Mouse (Mus musculus) left cerebral cortex, postnatal 4 days (tissue): Measurements from ENCODE around the gene Kif26b. TPM values are rescaled to one million over a fixed set of nuclear protein-coding genes. Genes with fewer than 3 reads are reported as not detected.
A peak's percentile ranks its signal among the peaks of the same experiment; 100 is the strongest.

Experiments
- DNase-seq: peaks from one replicate; pipeline ENCODE4 v3.0.0-alpha.2; 2022
- intact Hi-C: fragments of 180-260 bp; cut with DNase I; formaldehyde crosslinking; loops from one replicate; pipeline ENCODE4 v1.15.1; 2025
- total RNA-seq, 2 experiments: library from RNA; stranded (reverse); gene quantifications; 2 replicates each; pipeline ENCODE4 v1.2.3; 2021

Gene Kif26b
- total RNA-seq, 2 experiments from 2014 or later: 44.1 to 49.3 TPM

DNA sequence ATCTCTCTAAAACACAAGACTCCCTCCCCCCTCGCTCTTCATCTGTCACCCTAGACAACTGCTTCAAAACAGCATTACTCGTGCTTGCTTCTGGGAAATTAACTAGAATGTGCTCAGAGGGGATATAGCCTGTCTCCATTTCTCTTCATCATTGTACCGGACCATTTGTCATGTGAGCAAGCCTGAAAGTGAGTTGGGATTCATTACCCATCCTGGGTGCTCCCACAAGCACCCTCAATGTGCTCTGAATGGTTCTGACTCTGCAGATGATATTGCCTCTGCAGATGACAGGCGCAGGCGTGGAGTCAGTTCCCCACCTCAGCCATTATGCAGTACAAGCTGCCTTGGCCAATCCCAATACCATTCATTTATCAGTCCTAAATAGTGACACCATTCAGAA is 357.7 kb downstream of the Kif26b start:
- DNase-seq: no peak

DNA sequence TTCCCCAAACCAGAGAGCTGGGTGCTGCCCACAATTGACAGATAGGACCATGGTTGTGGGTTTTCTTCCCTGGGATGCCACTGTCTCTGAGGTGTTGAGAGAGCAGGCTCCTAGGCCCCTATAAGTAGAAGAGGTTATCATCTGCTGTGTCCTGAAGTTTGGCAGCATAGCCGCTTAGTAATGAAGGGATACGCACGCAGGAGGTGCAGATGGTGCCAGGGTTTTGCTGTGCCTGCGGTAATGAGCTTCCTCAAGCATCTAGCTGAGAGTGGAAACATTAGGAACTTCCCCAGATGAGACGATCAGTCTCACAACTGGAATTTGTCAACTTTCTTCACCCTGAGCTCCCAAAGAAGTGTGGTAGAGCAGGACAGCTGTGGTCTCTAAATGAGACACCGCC is 363.5 kb downstream of the Kif26b start:
- no peak for DNase-seq
- intact Hi-C loops: no loop called here

More for the DNA sequence above, 357.7 kb downstream of the Kif26b start:
- intact Hi-C loops: no loop called here

DNA sequence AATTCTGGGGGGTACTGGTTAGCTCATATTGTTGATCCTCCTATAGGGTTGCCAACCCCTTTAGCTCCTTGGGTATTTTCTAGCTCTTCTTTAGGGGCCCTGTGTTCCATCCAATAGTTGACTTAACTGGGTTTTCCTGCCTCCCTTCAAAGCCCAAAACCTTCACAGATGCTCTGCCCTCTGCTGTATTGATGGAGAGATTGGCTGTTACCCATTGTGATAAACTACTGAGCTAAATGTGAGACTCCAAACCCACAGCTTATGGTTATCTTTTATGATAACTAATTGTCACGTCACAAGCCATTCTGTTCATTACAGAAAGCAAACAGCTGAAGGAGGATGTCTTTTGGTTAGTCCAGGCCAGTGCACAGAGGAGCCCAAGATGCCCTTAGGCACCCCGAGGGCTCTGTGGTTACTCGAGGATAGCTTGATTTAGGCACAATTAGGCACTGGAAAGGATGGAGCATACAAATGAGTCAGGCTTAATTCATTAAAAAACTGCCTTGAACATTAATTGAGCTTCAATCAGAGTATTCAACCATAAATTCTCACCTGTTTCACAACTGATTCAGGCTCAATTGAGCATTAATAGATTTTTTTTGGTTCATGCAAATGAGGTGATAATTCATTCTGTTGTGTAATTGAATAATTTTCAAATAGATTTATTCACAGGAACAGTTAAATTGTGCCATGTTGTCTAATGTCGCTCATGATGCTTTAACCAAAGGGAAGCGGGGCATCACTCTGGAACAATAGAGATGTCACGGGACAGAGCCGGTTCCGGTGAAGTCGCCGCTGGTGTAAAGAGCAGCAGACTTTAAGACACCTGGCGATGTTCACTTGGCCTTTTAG is 364.5 kb downstream of the Kif26b start:
- DNase-seq: no peak
- intact Hi-C loops: no loop called here

DNA sequence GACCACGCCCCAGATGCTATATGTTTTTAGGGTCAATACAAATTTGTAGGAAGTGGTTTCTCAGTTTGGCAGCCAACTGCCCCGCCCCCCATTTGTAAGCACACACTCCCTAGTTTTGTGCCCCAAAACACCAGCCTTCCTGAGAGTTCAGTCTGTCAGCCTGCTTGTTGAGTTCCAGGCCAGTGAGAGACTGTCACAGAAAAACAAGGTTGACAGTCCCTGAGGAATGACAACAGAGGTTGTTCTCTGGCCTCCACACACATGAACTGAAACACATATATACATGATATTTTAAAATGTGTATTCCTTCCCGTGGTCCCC is 365.1 kb downstream of the Kif26b start:
- DNase-seq: no peak
- intact Hi-C loops: no loop called here

DNA sequence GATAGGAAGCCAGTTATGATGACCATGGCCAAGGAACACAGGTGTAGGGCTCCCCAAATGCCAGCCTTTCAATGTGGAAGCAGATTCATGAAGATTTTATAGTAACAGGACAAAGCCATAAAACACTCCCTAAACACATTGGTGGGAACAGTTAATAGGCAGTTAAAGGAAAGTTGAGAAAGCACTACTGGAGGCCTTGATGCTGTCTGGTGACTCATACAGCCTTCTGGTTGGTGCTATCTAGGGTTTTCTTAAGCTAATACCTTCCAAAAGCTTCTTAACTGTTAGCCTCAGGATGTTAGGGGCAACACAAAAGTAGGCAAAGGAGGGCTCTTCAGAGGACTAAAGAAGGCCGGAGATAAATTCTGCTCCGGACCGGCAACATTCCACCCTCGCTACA is 366.7 kb downstream of the Kif26b start:
- DNase-seq: no peak
- intact Hi-C loops: no loop called here

DNA sequence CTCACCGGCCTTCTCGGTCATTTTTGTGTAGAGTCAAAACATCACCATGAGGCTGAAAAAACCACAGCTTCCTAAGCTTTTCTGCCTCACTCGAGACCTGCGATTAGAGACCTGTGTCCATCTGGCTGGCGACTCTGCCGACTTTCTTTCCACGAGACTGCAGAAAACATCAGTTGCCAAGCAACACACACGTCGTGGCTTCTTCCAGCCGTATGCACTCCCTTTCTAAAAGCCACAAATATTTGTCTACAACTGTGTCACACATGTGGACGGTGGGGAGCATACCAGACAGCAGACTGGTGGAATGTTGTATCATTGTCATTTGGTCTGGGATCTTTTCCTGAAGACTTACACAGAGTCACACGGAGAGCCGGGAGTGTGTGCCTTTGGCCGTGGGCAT is 382.0 kb downstream of the Kif26b start:
- DNase-seq: no peak
- intact Hi-C loops: no loop called here

DNA sequence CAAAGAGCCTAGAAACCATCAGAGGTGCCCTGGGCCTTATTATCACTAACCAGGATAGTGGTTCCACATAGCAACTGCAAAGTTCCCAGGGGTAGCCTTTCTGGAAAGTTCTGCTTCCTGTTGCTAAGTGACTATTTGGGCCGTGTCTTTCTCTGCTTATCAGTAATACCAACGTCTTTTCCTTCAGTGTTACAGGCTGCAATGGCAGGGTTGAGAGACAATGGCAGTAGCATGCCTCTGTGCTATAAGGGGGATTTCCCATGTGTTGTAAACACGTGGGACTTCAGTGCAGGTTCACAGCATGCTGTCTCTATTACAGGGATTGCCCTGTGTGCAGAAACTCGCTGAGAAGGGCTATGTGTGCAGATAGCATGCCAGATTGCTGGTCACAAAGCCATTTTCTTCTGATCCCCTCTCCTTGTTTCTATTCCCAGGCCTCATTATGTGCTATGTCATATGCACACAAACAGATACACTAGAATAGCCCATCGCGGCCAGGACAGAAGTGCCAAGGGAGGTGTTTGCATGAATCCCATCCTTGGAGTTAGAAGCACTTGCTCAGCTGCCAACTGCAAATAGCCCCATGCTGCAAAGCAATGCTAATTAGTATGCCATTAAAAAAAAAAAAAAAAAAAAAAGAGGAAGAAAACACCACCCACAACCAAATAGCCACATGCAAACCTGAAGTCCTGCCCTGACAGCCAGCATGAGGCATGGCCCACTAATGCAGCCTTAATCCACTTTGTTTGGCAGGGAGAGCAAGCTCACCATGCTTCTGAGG is 384.2 kb downstream of the Kif26b start:
- no peak for DNase-seq
- intact Hi-C loops: no loop called here

DNA sequence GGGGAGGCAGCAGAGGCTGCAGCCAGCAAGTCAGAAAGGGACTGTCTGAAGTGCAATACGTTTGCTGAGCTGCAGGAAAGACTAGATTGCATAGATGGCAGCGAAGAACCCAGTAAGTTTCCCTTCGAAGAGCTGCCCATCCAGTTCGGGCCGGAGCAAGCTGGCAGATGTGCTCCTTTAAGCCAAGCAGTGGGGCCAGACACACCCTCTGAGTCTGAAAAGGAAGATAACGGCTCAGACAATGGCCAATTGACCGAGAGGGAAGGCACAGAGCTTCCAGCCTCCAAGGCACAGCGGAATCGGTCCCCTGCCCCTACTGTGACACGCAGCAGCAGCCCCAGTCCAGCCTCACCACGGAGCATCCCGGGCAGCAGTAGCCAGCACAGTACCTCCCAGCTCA is 386.1 kb downstream of the Kif26b start:
- intact Hi-C loops: no loop called here
- no peak for DNase-seq

DNA sequence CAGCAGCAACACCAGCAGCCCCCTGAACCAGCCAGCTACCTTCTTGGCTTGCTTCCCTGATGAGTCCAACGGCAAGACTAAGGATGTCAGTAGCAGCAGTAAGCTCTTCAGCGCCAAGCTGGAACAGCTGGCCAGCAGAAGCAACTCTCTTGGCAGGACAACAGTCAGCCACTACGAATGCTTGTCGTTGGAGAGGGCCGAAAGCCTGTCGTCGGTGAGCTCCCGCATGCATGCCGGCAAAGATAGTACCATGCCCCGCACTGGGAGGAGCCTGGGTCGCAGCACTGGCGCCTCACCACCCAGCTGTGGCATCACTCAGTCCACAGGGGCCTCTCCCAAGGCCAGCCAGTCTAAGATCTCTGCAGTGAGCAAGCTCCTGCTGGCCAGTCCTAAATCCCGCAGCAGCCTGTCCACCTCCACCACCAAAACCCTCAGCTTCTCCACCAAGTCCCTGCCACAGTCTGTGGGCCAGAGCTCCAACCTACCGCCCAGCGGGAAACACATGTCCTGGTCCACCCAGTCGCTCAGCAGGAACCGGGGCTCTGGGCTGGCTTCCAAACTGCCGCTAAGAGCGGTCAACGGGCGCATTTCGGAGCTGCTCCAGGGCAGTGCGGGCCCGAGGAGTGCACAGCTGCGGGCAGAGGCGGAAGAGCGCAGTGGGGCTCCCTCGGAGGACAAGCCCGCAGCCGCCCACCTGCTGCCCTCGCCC is 388.4 kb downstream of the Kif26b start:
- intact Hi-C loops: no loop called here
- peak; percentile 49 for DNase-seq

DNA sequence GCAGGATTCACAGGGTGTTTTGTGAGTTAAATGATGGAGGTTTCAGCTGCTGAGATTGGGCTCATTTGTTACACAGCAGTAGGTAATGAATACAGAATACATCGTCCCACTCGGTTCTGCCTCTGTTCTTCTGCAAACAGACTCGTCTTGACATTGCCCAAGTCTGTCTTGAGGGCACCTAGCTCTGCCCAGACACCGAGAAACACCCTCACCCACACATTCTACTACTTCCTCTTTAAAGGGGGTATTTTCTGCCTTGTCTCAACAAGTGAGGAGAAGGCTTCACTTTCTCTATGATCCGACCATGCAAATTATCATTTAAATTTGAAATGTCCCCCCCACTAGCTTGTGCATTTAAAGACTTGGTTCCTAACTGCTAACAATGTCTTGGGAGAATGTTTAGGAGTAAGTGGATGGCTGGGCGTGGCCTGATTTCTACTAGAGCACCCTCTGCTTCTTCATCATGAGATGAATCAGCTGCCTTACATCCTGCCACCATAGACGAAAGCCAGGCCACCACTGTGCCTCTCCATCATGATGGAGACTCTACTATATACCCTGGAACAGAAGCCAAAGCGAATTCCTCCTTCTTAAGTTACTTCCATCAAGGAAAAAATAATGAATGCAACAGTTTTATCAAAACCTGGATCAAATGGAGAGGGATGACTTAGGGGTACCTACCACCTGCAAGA is 395.7 kb downstream of the Kif26b start:
- DNase-seq: no peak
- intact Hi-C loops: no loop called here

DNA sequence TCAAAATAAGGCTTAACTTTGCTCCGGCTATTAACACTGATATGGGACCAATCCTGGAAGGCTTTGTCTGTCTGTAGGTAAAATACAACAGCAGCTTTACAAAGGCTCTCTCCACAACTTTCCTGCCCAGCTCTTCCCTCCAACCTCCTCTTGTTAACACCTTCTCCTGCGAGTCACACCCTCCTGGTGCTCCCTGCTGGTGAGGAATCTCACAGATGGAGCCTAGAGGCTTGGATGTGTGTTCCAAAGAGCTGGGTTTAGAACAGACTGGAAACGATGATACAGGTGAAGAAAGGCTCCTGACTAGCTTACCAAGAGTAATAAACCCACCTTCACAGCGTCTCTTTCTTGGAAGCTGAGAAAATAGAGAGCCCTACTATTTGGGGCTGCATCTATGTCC is 400.6 kb downstream of the Kif26b start:
- intact Hi-C loops: no loop called here
- no peak for DNase-seq

DNA sequence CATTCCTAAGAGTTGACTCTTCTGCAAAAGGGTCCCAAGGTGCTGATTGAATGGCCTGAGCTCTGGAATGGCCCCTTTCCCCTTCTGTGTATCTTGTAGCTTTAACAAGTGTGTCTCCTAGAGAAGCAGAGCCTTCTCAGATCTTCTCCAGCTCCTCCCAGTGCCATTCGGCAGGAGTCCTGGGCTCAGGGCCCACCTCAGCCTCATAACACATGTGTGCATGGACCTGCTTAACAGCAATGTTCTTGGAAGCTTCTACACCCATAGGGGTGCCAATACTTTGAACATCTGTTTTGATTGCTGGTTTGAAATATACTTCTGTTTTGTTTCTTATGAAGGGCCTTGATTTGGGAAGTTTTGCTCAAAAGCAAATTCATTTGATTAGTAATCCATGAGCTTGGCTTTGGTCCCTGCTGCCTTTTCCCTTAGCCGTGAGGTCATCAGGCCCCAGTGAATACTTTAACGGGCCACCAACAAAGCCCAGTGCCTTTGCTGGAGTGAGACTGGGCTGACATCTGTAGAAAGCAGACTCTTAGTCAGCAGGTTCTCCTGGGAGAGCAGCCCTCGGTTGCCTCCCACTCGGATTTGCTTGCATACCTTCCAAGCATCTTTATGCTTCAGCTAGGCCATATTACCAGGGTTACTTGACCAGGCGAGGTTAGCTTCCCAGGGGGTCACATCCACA is 405.2 kb downstream of the Kif26b start:
- DNase-seq: no peak
- intact Hi-C loops: no loop called here

DNA sequence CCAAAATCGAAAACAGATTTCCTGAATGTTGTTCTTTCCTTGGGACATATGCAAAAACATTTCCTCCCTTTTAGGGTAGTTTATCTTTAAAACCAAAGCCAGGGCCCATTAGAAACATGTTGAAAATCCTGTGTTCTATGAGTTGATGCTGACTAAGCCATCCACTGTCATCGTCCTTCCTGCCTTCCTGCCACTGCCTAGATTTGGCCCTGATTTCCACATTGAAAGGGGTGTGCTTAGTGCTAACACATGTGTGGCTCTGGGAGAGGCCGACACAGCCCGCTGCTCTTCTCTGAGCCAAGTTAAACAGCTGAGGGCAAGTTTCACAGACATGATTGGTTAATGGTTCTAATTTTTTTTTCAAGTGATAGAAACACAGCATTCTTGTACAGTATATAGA is 407.5 kb downstream of the Kif26b start:
- DNase-seq: no peak
- intact Hi-C loops: no loop called here

DNA sequence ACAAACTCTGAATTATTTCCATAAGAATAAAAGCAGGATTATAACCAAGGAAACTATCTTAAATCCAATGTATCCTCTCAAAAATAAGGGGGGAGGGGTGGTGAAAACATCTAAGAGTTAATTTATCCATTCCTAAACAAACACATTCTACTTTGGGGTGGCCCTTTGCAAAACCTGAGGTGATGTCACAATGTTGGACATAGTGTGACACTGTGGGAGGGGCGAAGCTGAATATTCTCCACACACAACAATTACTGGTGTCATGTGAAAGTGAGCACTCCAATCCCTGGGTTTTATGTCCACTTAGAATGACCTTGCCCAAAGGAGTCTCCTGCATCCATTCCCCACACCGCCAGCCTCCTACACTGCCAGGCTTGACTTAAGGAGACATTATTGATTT is 408.1 kb downstream of the Kif26b start:
- DNase-seq: no peak

DNA sequence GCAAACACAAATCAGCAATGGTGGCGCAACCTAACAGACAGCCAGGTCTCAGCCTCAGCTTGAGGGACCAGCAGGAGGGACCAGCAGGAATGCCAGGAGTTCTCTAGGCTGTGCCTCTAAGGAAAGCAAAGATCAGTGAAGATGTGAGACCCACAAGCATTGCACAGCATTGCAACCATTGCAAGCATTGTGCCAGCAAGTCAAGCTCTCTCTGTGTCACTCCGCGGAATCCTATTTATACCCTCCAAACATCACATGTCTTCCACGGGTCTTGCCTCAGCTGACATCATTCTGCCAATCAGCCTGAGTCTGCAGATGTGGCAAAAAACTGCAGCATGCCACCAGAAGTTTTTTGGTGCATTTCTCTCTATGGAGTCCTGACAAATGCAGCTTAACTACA is 411.4 kb downstream of the Kif26b start:
- intact Hi-C loops: no loop called here
- DNase-seq: no peak

More for the DNA sequence above, 408.1 kb downstream of the Kif26b start:
- intact Hi-C loops: no loop called here

DNA sequence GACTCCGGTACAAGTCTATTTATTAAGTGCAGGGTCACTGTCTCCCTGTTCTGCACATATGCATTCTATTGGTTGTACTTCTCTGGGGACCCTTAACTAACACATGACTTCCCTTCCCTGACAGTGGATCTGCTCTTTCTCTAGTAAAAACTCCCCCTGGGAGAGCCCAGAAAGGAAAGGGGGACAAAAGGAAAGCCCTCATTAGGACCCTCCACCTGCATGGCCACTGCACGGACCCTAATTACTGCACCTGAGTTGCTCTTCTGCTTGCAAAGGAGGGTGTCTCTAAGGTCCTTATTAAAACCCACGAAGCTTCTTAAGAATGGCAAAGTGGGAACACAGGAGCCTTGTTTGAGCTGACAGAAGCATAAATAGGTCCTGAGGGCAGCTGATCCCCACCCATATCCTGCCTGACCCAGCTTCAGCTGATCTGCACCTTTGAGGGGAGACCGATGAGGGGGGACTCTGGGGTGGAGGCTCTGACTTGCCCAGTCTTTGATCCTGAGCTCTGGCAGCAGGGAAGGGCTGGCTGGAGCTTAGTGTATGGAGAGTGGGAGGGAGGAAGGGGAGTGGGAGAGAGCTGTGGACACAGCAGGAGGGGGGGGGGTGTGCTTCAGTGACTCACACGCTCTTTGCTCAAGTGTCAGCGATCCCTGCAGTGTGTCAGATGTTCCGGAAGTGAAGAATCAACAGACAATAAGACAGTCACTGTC is 413.5 kb downstream of the Kif26b start:
- intact Hi-C loops: no loop called here
- DNase-seq: no peak

DNA sequence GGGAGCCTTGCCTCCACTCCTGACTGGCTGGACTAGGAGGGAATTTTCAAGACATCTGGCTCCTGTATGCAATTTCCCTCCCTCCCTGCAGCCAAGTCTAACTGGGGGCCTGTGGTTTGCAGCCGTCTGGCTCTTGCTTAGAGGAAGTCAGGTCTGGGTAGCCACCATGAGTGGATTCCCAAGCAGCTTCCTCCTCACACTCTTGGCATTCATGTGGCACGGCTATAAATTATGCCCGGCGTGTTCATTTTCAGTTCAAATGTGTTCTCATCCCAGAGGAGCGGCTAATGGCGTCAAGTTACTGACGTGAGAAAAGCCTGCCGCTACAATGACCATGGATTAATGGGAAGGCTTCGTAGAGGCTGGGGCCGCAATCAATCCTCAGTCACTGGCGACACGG is 424.0 kb downstream of the Kif26b start:
- peak; percentile 18 for DNase-seq

DNA sequence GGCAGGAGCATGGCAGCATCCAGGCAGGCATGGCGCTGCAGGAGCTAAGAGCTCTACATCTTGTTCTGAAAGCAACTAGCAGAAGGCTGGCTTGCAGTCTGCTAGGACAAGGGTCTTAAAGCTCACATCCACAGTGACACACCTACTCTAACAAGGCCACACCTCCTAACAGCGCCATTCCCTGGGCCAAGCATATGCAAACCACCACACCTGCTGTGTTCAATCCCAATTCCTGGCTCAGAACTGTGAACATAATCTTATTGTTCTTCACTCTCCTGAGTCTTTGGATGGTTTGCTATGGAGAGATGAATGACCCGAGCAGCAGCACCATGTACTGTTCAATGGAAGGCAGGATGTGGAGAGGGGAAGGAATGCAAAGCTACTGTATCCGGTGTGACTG is 429.7 kb downstream of the Kif26b start:
- DNase-seq: no peak
- intact Hi-C loops: no loop called here

More for the DNA sequence above, 424.0 kb downstream of the Kif26b start:
- intact Hi-C loops: no loop called here

DNA sequence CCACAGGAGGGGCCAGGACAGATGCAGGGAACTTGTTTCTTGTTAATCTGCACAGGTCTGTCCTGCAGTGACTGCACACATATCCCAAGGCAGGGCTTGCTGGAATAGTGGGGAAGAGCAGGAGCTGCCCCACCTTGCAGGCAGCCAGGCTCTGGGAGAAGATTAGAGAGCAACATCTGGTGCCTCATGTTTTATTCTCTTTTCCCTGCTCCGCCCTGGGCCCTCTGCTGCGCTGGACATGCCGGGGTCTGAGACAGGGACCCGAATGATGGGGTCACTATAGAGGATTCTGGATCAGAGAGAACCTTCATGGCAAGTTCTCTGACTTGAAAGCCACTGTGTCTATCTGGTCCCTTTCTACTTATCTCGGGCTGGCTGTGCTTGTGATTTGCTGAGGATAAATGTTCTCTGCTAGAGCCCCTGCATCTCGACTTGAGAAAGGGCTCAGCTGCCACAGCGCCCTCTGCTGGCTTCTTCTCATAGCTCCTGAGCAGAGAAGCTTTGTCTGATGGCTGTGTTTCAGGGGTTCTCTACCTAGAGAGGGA is 431.2 kb downstream of the Kif26b start:
- intact Hi-C loops: loop anchor here (5.0 kb wide), 1 partner anchor 433 kb away; the partner anchor contains the start of gene Kif26b
- peak; percentile 90 for DNase-seq
